Mouse (Mus musculus) liver, embryonic 14.5 days (tissue): ENCODE data around the gene Nrp1. TPM values are rescaled to one million over a fixed set of nuclear protein-coding genes. Genes with fewer than 3 reads are reported as not detected.
A peak's percentile ranks its signal among the peaks of the same experiment; 100 is the strongest.

ENCODE experiments used
- ATAC-seq: fragments of 200-750 bp; cut with Nextera tagmentation; 2 replicates; pipeline ENCODE4 v1.8.0; 2017; ENCODE audit warnings: moderate number of reproducible peaks, mild to moderate bottlenecking, moderate library complexity; ENCODE audit not compliant: insufficient read depth
- DNase-seq, 3 experiments: peaks; one replicate each; pipeline ENCODE4 v3.0.0-alpha.2; 2012 to 2013; ENCODE audit warnings: low read depth in 3 of 3, low spot score in 3 of 3
- H3K27ac ChIP-seq: fragments of 300-500 bp; sonication (generic); 2 replicates; pipeline ENCODE4 v1.5.1; 2014; ENCODE audit warnings: moderate library complexity, mild to moderate bottlenecking, control low read depth, inconsistent platforms
- H3K27me3 ChIP-seq: fragments of 300-500 bp; sonication (generic); 2 replicates; pipeline ENCODE4 v1.6.1; 2014; ENCODE audit warnings: mild to moderate bottlenecking, low read length, moderate library complexity; ENCODE audit not compliant: control insufficient read depth, insufficient read depth
- H3K36me3 ChIP-seq: fragments of 300-500 bp; sonication (generic); replicated peaks from 2 replicates; pipeline ENCODE4 v1.6.1; 2014; ENCODE audit warnings: low read depth; ENCODE audit not compliant: control insufficient read depth, insufficient read depth
- H3K4me1 ChIP-seq, 2 experiments: fragments of 200-500 bp in 1 of 2; fragments of 300-500 bp in 1 of 2; sonication (generic) in 1 of 2; replicated peaks; 2 replicates each; pipeline ENCODE4 v1.6.1; 2012 to 2014; ENCODE audit warnings: antibody characterized with exemption in 1 of 2, inconsistent platforms in 1 of 2, low read length in 1 of 2; ENCODE audit not compliant: control insufficient read depth in 2 of 2, insufficient read depth in 2 of 2
- H3K4me2 ChIP-seq: fragments of 300-500 bp; sonication (generic); 2 replicates; pipeline ENCODE4 v1.6.1; 2014; ENCODE audit warnings: low read depth, mild to moderate bottlenecking, control low read depth, moderate library complexity
- H3K4me3 ChIP-seq, 2 experiments: fragments of 200-500 bp in 1 of 2; fragments of 300-500 bp in 1 of 2; sonication (generic) in 1 of 2; 2 replicates each; pipeline ENCODE4 v1.5.1; 2012 to 2014; ENCODE audit warnings: low read depth in 2 of 2, low read length in 2 of 2, mild to moderate bottlenecking in 2 of 2, control low read depth in 1 of 2, inconsistent platforms in 1 of 2, moderate library complexity in 1 of 2; ENCODE audit not compliant: insufficient read depth in 1 of 2
- H3K9ac ChIP-seq: fragments of 300-500 bp; sonication (generic); replicated peaks from 2 replicates; pipeline ENCODE4 v1.6.1; 2014; ENCODE audit warnings: mild to moderate bottlenecking, control low read depth, moderate library complexity
- H3K9me3 ChIP-seq: fragments of 300-500 bp; sonication (generic); 2 replicates; pipeline ENCODE4 v1.6.1; 2016; ENCODE audit warnings: low read length, mixed read lengths; ENCODE audit not compliant: control insufficient read depth
- CTCF ChIP-seq: IDR thresholded peaks from 2 replicates; pipeline ENCODE4 v1.5.1; 2016; ENCODE audit warnings: antibody characterized with exemption, low read depth, control low read depth
- EP300 ChIP-seq: IDR thresholded peaks from 2 replicates; pipeline ENCODE4 v1.6.1; 2016; ENCODE audit warnings: antibody characterized with exemption, low read depth
- WGBS: fragments of 180-500 bp; shearing (Covaris S2); extraction: QIAGEN DNeasy Blood & Tissue Kit; methylation state at CpG from one replicate; pipeline ENCODE4 v1.1.7; 2014; ENCODE audit not compliant: insufficient replicate concordance; 5-methylcytosine and 5-hydroxymethylcytosine counted together
- polyA plus RNA-seq, 2 experiments: library from polyadenylated mRNA; depleted of rRNA in 1 of 2; stranded (reverse) in 1 of 2; unstranded in 1 of 2; fragments of >200 nt; fragmentation: Nextera tagmentation in 1 of 2; extraction: Ambion mirVana in 1 of 2; gene quantifications; 2 replicates each; pipeline versions ENCODE4 v1.2.1 to v1.2.3; 2012 to 2014

The Nrp1 gene
- polyA plus RNA-seq, 2 experiments, result 3.7 to 7.7 TPM

DNA sequence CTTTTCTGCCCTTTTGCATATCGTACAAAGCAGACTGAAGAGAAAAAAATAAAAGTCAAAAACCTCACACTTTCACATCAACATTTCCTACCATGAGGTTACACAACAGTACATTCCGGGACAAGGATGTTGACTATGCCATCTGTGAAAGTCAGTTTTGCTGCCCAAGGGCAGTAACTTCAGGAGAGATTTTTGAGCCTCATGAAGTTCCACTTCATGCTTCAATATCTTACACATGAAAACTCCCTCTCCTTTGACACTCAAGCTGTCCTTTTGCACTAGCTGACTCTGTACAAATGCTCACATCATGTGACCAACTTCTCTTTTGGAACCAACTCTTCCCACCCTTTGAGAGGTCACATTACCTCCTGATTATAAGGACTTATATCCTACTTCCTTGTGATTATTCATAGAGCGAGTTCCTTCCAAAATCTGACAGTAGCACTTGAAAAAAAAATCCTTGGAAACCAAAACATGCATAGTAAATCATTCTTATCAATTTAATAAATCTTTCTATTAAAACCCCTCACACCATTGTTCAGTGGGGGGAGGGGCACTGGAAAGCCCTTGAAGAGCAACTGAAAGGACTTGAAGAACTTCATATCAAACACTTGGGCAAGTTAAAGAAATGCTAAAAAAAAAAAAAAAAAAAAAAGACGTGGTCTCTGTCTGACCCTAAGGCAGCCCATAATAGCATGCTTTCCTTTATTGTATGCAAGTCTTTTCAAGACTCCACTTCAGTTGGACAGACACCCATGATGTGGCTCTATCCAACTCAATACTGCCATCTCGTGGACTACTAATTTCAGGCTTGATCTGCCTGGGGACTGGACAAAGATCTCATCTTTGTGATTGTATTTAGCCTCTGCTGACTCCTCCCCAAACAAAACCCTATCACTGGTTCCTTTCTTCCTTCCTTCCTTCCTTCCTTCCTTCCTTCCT is 133.0 kb downstream of the Nrp1 start:
- DNase-seq (peak in 2 of 3 experiments; percentile 22 to 41), ATAC-seq (0 out of 2 replicates have a peak, but pooled peaks have one; percentile 40)
- H3K9me3 ChIP-seq, result no peaks in the 10 kb centered on the region
- no peak overlapping the region for H3K4me3 ChIP-seq
- no peaks in the 10 kb centered on the region for H3K36me3 ChIP-seq
- H3K4me2 ChIP-seq, result no peak overlapping the region
- WGBS, result 35% methylated on average over 5 of the region's 5 CpGs
- H3K27me3 ChIP-seq, result no peaks in the 10 kb centered on the region
- H3K9ac ChIP-seq, result no peak overlapping the region
- TF ChIP-seq EP300, result no peak
- peak; percentile 65 for TF ChIP-seq CTCF
- no peak overlapping the region for H3K27ac ChIP-seq
- peaks cover 0 to 13% of the 10 kb centered on the region in 2 experiments; a peak in 3 of 4 replicates for H3K4me1 ChIP-seq

DNA sequence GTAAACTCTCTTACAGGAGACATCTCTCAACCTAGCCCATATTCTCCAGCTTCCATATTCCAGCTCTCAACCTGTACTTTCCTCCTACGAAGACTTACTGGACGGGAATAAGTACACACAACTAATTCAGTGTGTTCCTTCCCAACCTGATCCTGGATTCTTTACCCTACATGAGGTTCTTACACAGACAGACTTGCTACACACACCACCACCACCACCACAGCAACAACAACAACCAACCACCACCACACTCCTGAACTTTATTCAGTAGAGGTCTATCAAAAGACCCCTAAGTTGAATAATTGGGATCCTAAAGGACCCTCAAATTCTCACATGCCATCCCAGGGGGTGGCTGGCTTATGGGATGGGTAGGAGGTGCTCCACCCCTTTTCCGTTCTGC is 135.4 kb downstream of the Nrp1 start:
- no peaks in the 10 kb centered on the region for H3K9me3 ChIP-seq
- H3K4me1 ChIP-seq, result peaks cover 0 to 8% of the 10 kb centered on the region in 2 experiments; a peak in 3 of 4 replicates
- no peak overlapping the region for H3K9ac ChIP-seq
- 65% methylated on average over 3 of the region's 3 CpGs for WGBS
- H3K27ac ChIP-seq, result no peak overlapping the region
- H3K36me3 ChIP-seq, result no peaks in the 10 kb centered on the region
- no peaks in the 10 kb centered on the region for H3K27me3 ChIP-seq
- DNase-seq (no peak), ATAC-seq (no peak)
- TF ChIP-seq CTCF, result no peak
- no peak for TF ChIP-seq EP300
- no peak overlapping the region for H3K4me2 ChIP-seq
- H3K4me3 ChIP-seq, result no peak overlapping the region

DNA sequence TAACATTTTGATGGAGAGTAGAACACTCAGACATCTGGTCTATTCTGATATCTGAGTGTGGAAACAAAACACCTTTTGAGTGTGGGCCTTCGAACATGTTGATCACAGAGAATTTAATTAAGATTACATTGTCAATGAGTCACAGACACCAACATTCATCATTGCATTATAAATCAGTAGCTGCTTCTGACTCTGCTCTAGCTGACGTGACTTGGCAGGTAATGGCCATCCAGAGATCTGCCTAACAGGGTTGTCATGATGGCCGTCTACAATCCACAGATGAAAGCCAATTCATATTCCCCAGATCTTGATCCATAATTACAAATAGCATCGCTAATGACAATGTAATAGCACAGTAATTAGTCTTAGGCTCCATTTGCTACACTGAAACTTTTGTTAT is 140.4 kb downstream of the Nrp1 start:
- TF ChIP-seq EP300 (no peak), CTCF (no peak)
- Histone ChIP-seq H3K9ac (no peak overlapping the region), H3K4me3 (no peak overlapping the region), H3K27ac (no peak overlapping the region), H3K36me3 (no peaks in the 10 kb centered on the region), H3K4me1 (no peaks in the 10 kb centered on the region), H3K4me2 (no peak overlapping the region), H3K27me3 (no peaks in the 10 kb centered on the region), H3K9me3 (no peaks in the 10 kb centered on the region)
- DNase-seq (no peak), ATAC-seq (no peak)
- WGBS, result 64% methylated on average over 4 of the region's 4 CpGs

DNA sequence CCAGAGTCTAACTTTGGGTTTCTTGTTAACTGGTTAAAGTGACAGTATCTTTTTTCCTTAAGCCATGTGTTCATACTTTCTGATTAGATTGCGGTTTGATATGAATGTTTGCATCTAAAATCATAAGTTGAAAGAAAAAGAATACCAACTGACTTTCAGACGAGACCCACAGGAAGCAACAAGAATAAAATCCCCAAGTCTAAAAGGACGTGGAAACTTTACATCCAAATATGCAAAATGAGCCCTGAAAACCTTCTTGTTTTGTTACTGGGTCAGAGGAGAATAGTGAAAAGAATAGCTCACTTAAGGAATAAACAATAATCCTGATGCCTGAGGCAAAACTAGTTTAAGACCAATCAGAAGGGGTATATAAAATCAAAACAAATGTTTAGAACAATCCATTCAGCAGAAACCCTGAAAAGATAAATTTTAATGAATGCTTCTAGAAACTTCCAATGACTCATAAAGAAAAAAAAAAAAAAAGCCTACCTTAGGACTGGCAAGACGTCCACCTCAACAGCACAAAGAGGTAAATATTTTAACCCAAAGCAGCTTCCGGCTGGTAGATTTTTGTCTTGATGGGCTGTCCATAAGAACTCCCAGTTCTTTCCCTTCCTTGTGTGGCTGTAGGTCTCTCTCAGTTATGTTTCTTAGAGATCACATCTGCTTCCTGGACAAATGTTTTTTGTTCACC is 145.9 kb downstream of the Nrp1 start:
- no peak for ATAC-seq
- Histone ChIP-seq H3K4me1 (no peaks in the 10 kb centered on the region), H3K9me3 (no peaks in the 10 kb centered on the region), H3K36me3 (no peaks in the 10 kb centered on the region), H3K27me3 (no peaks in the 10 kb centered on the region), H3K4me3 (no peak overlapping the region), H3K27ac (no peak overlapping the region), H3K4me2 (no peak overlapping the region), H3K9ac (no peak overlapping the region)
- TF ChIP-seq EP300 (no peak), CTCF (no peak)
- 47% methylated on average over 5 of the region's 5 CpGs for whole genome bisulfite sequencing
- DNase-seq, result no peak

DNA sequence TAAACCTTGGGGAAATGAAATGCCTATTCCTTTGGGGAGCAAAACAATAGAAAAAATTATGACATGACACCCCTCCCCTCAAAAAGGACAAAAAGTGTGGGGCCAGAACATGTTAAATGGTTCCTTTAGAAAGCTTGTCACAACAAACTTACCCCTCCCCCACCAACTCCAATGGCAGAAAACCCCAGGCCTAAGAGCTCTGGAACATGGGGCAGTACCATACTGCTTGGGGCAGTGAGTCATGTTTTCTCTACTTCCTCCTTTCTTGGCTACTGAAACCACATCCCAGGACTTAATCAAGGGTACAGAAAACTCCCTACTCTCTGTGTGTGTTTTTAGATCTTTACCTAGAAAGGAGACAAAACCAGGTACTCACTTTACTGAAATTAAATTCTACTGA is 147.5 kb downstream of the Nrp1 start:
- TF ChIP-seq CTCF (no peak), EP300 (no peak)
- no peaks in the 10 kb centered on the region for H3K4me1 ChIP-seq
- H3K27me3 ChIP-seq, result no peaks in the 10 kb centered on the region
- H3K9ac ChIP-seq, result no peak overlapping the region
- H3K4me2 ChIP-seq, result no peak overlapping the region
- no peaks in the 10 kb centered on the region for H3K36me3 ChIP-seq
- no peak for ATAC-seq
- no peak for DNase-seq
- H3K27ac ChIP-seq, result no peak overlapping the region
- no peak overlapping the region for H3K4me3 ChIP-seq
- H3K9me3 ChIP-seq, result no peaks in the 10 kb centered on the region
